Mouse (Mus musculus) effector memory CD4-positive, alpha-beta T cell, adult 7 months (primary cell): ENCODE measurements around the gene Gprasp1. TPM values are rescaled to one million over a fixed set of nuclear protein-coding genes. Genes with fewer than 3 reads are reported as not detected.

Experiments
- polyA plus RNA-seq: library from polyadenylated mRNA; unstranded; fragments of 100-300 nt; shearing (Covaris generic); gene quantifications from one replicate; pipeline ENCODE4 v1.2.1, GENCODE M21; 2017

Gene Gprasp1
- polyA plus RNA-seq = 31.2 TPM

GRCm38 (mm10) chrX:135742304-135743055 lies at the start of gene Gprasp1, which contains the start of gene Armcx5:
Gprasp1 (plus strand) TSS chrX:135742733.
Armcx5 (plus strand) TSS chrX:135742733.

GRCm38 (mm10) chrX:135693633-135694032 lies 48.9 kb upstream of the Gprasp1 start, which contains the start of gene Tcp11x2:
Tcp11x2 (minus strand) TSS chrX:135693790.

GRCm38 (mm10) chrX:135725161-135725560 lies 17.4 kb upstream of the Gprasp1 start, which contains the start of gene Tmsb15a:
Tmsb15a (minus strand) TSS chrX:135725261.

GRCm38 (mm10) chrX:135797212-135797644 lies 54.7 kb downstream of the Gprasp1 start, which contains the start of gene Bhlhb9:
Bhlhb9 (plus strand) TSS chrX:135797594.

GRCm38 (mm10) chrX:135838521-135839360 lies 96.2 kb downstream of the Gprasp1 start, which contains the start of gene Gprasp2:
Gprasp2 (plus strand) TSS chrX:135839034.

Other genes with a start within 250 kb of the Gprasp1 start
- 0.77 TPM for gene AV320801, start 248.1 kb upstream of the Gprasp1 start, polyA plus RNA-seq
- not detected for gene Nxf7, start 144.0 kb upstream of the Gprasp1 start, polyA plus RNA-seq
- not detected for gene Prame, start 115.0 kb upstream of the Gprasp1 start, polyA plus RNA-seq
- gene Tcp11x2, start 48.9 kb upstream of the Gprasp1 start, polyA plus RNA-seq = not detected
- not detected for gene Tmsb15a, start 17.5 kb upstream of the Gprasp1 start, polyA plus RNA-seq
- 30.9 TPM for gene Armcx5, start within 50 bp of the Gprasp1 start, polyA plus RNA-seq
- gene Bhlhb9, start 54.9 kb downstream of the Gprasp1 start, polyA plus RNA-seq = 14.8 TPM
- gene Gprasp2, start 96.3 kb downstream of the Gprasp1 start, polyA plus RNA-seq = 13.0 TPM